Mouse (Mus musculus): Measurements from ENCODE around the gene Gabra1. TPM values are rescaled to one million over a fixed set of nuclear protein-coding genes. Genes with fewer than 3 reads are reported as not detected.

Gabra1 gene
- not detected in 2 replicates for total RNA-seq (2017)

GRCm38 (mm10) chr11:42182825-42183152 is at the start of gene Gabra1:
Gene Gabra1 (minus strand): TSS chr11:42182930.
- no peak for ATAC-seq (replicated peaks; ENCODE audit: low read depth, poor library complexity, severe bottlenecking)

- ATAC-seq (replicated peaks; ENCODE audit: low read depth, poor library complexity, severe bottlenecking) = no peak
Observed at GRCm38 (mm10) chr11:42181973-42182824, 531 bp downstream of the Gabra1 start.

GRCm38 (mm10) chr11:42181426-42181825 is 1.3 kb downstream of the Gabra1 start:
- no peak for ATAC-seq (replicated peaks; ENCODE audit: low read depth, poor library complexity, severe bottlenecking)

- ATAC-seq (replicated peaks; ENCODE audit: low read depth, poor library complexity, severe bottlenecking) = no peak
Observed at GRCm38 (mm10) chr11:42179535-42179934, 3.2 kb downstream of the Gabra1 start.

- ATAC-seq (replicated peaks; ENCODE audit: low read depth, poor library complexity, severe bottlenecking) = no peak
Observed at GRCm38 (mm10) chr11:42178296-42178695, 4.4 kb downstream of the Gabra1 start.

- no peak for ATAC-seq (replicated peaks; ENCODE audit: low read depth, poor library complexity, severe bottlenecking)
Observed at GRCm38 (mm10) chr11:42151396-42151795, 31.3 kb downstream of the Gabra1 start.

GRCm38 (mm10) chr11:42116931-42117330 is 65.8 kb downstream of the Gabra1 start:
- ATAC-seq (replicated peaks; ENCODE audit: low read depth, poor library complexity, severe bottlenecking) = no peak

GRCm38 (mm10) chr11:42110051-42110450 is 72.7 kb downstream of the Gabra1 start:
- ATAC-seq (replicated peaks; ENCODE audit: low read depth, poor library complexity, severe bottlenecking) = no peak

GRCm38 (mm10) chr11:42109627-42110026 is 73.1 kb downstream of the Gabra1 start:
- no peak for ATAC-seq (replicated peaks; ENCODE audit: low read depth, poor library complexity, severe bottlenecking)

- no peak for ATAC-seq (replicated peaks; ENCODE audit: low read depth, poor library complexity, severe bottlenecking)
Observed at GRCm38 (mm10) chr11:42095556-42095955, 87.2 kb downstream of the Gabra1 start.

Other genes with a start within 250 kb of the Gabra1 start
- gene Gabrg2, start 182.1 kb downstream of the Gabra1 start, total RNA-seq (2017) = not detected in 2 replicates
- not detected in 2 replicates for gene Gabra6, start 138.1 kb upstream of the Gabra1 start, total RNA-seq (2017)
- gene Gabrb2, start 236.8 kb upstream of the Gabra1 start, total RNA-seq (2017) = not detected in 2 replicates

All from common myeloid progenitor, adult 5-6 weeks (primary cell).